Mouse (Mus musculus): ENCODE results near the gene Son. TPM values are rescaled to one million over a fixed set of nuclear protein-coding genes. Genes with fewer than 3 reads are reported as not detected.

Son gene
- polyA plus RNA-seq, 1 experiment from 2014 or later: 39.0 TPM

- Histone ChIP-seq H3K9ac (ENCODE audit: low read depth, low read length) (no peak overlapping the region), H3K9me3 (replicated peaks; ENCODE audit: control insufficient read depth, low read length) (peaks cover 3% of the 10 kb centered on the region; the same call in 1 of the 2 replicates), H3K27ac (ENCODE audit: low read length) (no peak overlapping the region), H3K4me3 (ENCODE audit: low read depth, low read length) (no peak overlapping the region), H3K4me2 (ENCODE audit: low read depth, low read length) (no peak overlapping the region), H3K4me1 (ENCODE audit: control insufficient read depth, low read depth, low read length) (no peaks in the 10 kb centered on the region; the same call in 1 of the 2 replicates), H3K36me3 (ENCODE audit: control insufficient read depth, insufficient read depth) (peaks cover 96% of the 10 kb centered on the region), H3K27me3 (ENCODE audit: control insufficient read depth, insufficient read depth, low read depth, low read length) (no peaks in the 10 kb centered on the region)
- 97% methylated on average over 20 of the region's 20 CpGs for WGBS (ENCODE audit: insufficient replicate concordance)
- no peak for ATAC-seq (ENCODE audit: low read depth)
These were observed 12.5 kb downstream of the Son start for GRCm38 (mm10) chr16:91659798-91660197.

DNA sequence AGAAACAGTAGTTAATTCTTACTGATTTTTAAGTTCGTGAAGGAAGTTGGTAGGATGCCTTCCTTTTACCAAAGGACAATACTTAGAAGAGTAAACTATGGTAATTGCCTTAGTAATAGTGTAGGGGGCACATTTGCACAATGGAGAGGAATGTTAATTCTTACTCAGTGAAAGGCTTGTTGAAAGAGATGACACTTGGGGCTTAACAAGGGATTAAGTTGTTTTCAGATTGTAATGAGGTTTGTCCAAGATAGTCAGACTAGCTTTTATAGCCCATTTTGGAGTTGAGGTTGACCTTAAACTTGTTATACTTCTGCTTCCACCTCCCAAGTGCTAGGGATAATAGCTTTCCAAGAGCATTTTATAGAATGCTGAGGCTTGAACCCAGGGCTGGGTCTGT is 14.1 kb downstream of the Son start:
- Histone ChIP-seq H3K9me3 (replicated peaks; ENCODE audit: control insufficient read depth, low read length) (peaks cover 3% of the 10 kb centered on the region; the same call in 1 of the 2 replicates), H3K27me3 (ENCODE audit: control insufficient read depth, insufficient read depth, low read depth, low read length) (no peaks in the 10 kb centered on the region), H3K27ac (ENCODE audit: low read length) (no peak overlapping the region), H3K9ac (ENCODE audit: low read depth, low read length) (no peak overlapping the region), H3K36me3 (ENCODE audit: control insufficient read depth, insufficient read depth) (peaks cover 96% of the 10 kb centered on the region), H3K4me2 (ENCODE audit: low read depth, low read length) (no peak overlapping the region), H3K4me3 (ENCODE audit: low read depth, low read length) (no peak overlapping the region), H3K4me1 (ENCODE audit: control insufficient read depth, low read depth, low read length) (no peaks in the 10 kb centered on the region; the same call in 1 of the 2 replicates)
- ATAC-seq (ENCODE audit: low read depth): no peak
- WGBS (ENCODE audit: insufficient replicate concordance): 77% methylated on average over 1 of the region's 1 CpGs

DNA sequence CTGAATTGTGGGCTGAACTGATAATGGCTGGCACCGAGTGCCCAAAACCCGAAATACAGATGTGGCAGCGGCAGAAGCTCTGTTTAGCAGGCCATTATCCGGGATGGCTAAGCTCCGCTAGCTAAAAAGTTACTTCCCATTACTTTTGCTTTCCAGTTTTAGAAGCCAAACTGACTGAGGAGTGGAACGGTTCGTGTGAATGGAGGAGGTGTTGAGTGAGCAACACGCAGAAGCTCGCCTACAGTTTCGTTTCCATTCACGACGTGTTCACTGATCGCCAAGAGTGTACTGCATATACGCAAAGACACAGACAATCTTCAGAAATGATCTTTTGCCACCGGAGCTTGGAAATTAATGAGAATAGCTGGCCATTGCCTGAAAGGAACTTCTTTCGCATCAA is 15.0 kb downstream of the Son start:
- Histone ChIP-seq H3K4me3 (ENCODE audit: low read depth, low read length) (no peak overlapping the region), H3K9me3 (replicated peaks; ENCODE audit: control insufficient read depth, low read length) (peaks cover 3% of the 10 kb centered on the region; the same call in 1 of the 2 replicates), H3K4me2 (ENCODE audit: low read depth, low read length) (no peak overlapping the region), H3K4me1 (ENCODE audit: control insufficient read depth, low read depth, low read length) (no peaks in the 10 kb centered on the region; the same call in 1 of the 2 replicates), H3K27me3 (ENCODE audit: control insufficient read depth, insufficient read depth, low read depth, low read length) (no peaks in the 10 kb centered on the region), H3K36me3 (ENCODE audit: control insufficient read depth, insufficient read depth) (peaks cover 96% of the 10 kb centered on the region), H3K27ac (ENCODE audit: low read length) (no peak overlapping the region), H3K9ac (ENCODE audit: low read depth, low read length) (no peak overlapping the region)
- no peak for ATAC-seq (ENCODE audit: low read depth)
- WGBS (ENCODE audit: insufficient replicate concordance): 91% methylated on average over 16 of the region's 16 CpGs

GRCm38 (mm10) chr16:91663795-91664194 is 16.5 kb downstream of the Son start:
- Histone ChIP-seq H3K9me3 (replicated peaks; ENCODE audit: control insufficient read depth, low read length) (peaks cover 3% of the 10 kb centered on the region; the same call in 1 of the 2 replicates), H3K9ac (ENCODE audit: low read depth, low read length) (no peak overlapping the region), H3K4me1 (ENCODE audit: control insufficient read depth, low read depth, low read length) (no peaks in the 10 kb centered on the region; the same call in 1 of the 2 replicates), H3K27ac (ENCODE audit: low read length) (no peak overlapping the region), H3K27me3 (ENCODE audit: control insufficient read depth, insufficient read depth, low read depth, low read length) (no peaks in the 10 kb centered on the region), H3K4me3 (ENCODE audit: low read depth, low read length) (no peak overlapping the region), H3K4me2 (ENCODE audit: low read depth, low read length) (no peak overlapping the region), H3K36me3 (ENCODE audit: control insufficient read depth, insufficient read depth) (peaks cover 87% of the 10 kb centered on the region)
- no peak for ATAC-seq (ENCODE audit: low read depth)
- WGBS (ENCODE audit: insufficient replicate concordance): 94% methylated on average over 3 of the region's 3 CpGs

DNA sequence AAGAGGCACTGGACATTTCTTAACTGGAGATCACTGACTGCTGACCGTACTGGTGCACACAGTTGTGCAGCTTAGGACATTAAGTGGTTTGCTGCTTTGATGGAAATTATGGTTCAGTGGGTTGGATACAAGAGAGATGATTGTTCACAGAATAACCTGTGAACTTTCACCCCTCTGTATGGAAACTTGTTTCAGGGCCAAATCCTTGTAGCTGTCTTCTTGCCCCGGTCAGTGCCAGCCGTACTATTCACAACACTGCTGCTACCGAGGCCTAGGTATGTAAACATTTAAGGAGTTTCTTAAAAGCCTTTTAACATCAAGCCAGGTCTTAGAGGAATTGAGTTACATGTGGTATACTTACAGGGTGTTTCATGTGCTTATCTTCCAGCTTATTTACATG is 27.2 kb downstream of the Son start:
- no peaks in the 10 kb centered on the region for H3K27me3 ChIP-seq (ENCODE audit: control insufficient read depth, insufficient read depth, low read depth, low read length)
- H3K27ac ChIP-seq (ENCODE audit: low read length): no peak overlapping the region
- ATAC-seq (ENCODE audit: low read depth): no peak
- no peaks in the 10 kb centered on the region for H3K9me3 ChIP-seq (replicated peaks; ENCODE audit: control insufficient read depth, low read length)
- 87% methylated on average over 4 of the region's 4 CpGs for WGBS (ENCODE audit: insufficient replicate concordance)
- no peak overlapping the region for H3K4me2 ChIP-seq (ENCODE audit: low read depth, low read length)
- no peak overlapping the region for H3K4me3 ChIP-seq (ENCODE audit: low read depth, low read length)
- no peak overlapping the region for H3K9ac ChIP-seq (ENCODE audit: low read depth, low read length)
- H3K36me3 ChIP-seq (ENCODE audit: control insufficient read depth, insufficient read depth): peaks cover 83% of the 10 kb centered on the region
- H3K4me1 ChIP-seq (ENCODE audit: control insufficient read depth, low read depth, low read length): no peaks in the 10 kb centered on the region

DNA sequence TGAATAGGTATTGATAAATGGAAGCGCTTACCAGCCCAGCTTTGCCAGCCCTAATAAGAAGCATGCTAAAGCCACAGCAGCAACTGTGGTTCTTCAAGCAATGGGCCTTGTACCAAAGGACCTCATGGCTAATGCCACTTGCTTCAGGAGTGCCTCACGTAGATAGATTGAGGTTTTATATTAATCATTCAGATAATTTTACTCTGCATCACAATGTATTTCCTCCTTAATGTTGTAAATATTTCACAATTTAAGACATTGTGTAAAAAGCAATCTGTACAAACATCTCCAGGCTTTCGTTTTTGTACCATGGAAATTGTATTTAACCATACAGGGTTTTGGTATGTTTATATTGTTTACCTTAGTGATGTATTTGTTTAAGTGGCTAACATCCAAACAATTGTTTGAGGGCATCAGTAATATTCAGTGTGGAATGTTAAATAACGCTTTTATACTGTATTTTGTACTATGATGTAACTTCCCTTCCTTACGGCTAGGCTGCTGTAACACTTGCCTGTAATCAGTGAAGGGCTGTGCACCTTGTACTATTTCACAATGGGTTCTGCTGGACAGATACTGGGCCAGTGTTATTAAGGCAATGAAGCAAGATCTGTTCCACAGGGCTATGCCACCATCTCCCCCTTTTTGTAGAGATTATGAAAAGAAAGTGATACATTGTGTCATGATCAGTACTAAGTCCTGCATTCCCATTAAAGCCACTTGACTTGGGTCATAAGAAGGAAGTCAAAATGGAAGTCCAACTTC is 31.0 kb downstream of the Son start:
- 73% methylated on average over 5 of the region's 5 CpGs for WGBS (ENCODE audit: insufficient replicate concordance)
- H3K4me1 ChIP-seq (ENCODE audit: control insufficient read depth, low read depth, low read length): no peaks in the 10 kb centered on the region
- H3K9ac ChIP-seq (ENCODE audit: low read depth, low read length): no peak overlapping the region
- H3K36me3 ChIP-seq (ENCODE audit: control insufficient read depth, insufficient read depth): peaks cover 82% of the 10 kb centered on the region
- no peak overlapping the region for H3K4me3 ChIP-seq (ENCODE audit: low read depth, low read length)
- peak; percentile 94 for ATAC-seq (ENCODE audit: low read depth)
- no peak overlapping the region for H3K4me2 ChIP-seq (ENCODE audit: low read depth, low read length)
- no peaks in the 10 kb centered on the region for H3K9me3 ChIP-seq (replicated peaks; ENCODE audit: control insufficient read depth, low read length)
- H3K27me3 ChIP-seq (ENCODE audit: control insufficient read depth, insufficient read depth, low read depth, low read length): no peaks in the 10 kb centered on the region
- no peak overlapping the region; the same call in 1 of the 2 replicates for H3K27ac ChIP-seq (ENCODE audit: low read length)

GRCm38 (mm10) chr16:91680656-91681055 is 33.4 kb downstream of the Son start:
- no peak overlapping the region for H3K4me3 ChIP-seq (ENCODE audit: low read depth, low read length)
- H3K36me3 ChIP-seq (ENCODE audit: control insufficient read depth, insufficient read depth): peaks cover 86% of the 10 kb centered on the region
- no peak overlapping the region for H3K4me2 ChIP-seq (ENCODE audit: low read depth, low read length)
- H3K4me1 ChIP-seq (ENCODE audit: control insufficient read depth, low read depth, low read length): peaks cover 2% of the 10 kb centered on the region
- H3K27ac ChIP-seq (ENCODE audit: low read length): no peak overlapping the region
- H3K9ac ChIP-seq (ENCODE audit: low read depth, low read length): no peak overlapping the region
- no peaks in the 10 kb centered on the region for H3K9me3 ChIP-seq (replicated peaks; ENCODE audit: control insufficient read depth, low read length)
- no peaks in the 10 kb centered on the region for H3K27me3 ChIP-seq (ENCODE audit: control insufficient read depth, insufficient read depth, low read depth, low read length)
- WGBS (ENCODE audit: insufficient replicate concordance): 70% methylated on average over 5 of the region's 5 CpGs
- ATAC-seq (ENCODE audit: low read depth): no peak

DNA sequence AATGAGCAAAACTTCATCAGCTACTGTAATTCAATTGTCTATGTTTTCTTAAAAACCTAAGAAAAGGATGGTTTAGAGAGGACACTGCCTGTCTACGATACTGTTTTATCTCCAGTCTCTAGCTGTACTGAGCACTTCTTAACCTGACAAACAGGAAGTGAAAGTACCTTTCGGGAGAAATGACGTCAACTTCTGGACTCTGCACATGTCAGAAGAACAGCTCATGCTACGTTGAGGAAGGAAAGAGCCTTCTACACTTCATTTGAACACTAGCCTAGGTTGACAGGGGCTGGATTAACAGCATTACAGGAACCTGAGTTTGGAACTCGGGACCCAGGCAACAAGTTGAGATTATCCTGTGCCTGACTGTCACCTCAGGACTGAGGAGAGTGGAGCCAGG is 38.2 kb downstream of the Son start:
- Histone ChIP-seq H3K27ac (ENCODE audit: low read length) (no peak overlapping the region), H3K27me3 (ENCODE audit: control insufficient read depth, insufficient read depth, low read depth, low read length) (no peaks in the 10 kb centered on the region), H3K4me2 (ENCODE audit: low read depth, low read length) (peak overlapping the region; percentile 18), H3K9me3 (replicated peaks; ENCODE audit: control insufficient read depth, low read length) (no peaks in the 10 kb centered on the region), H3K4me3 (ENCODE audit: low read depth, low read length) (no peak overlapping the region), H3K4me1 (ENCODE audit: control insufficient read depth, low read depth, low read length) (peaks cover 31% of the 10 kb centered on the region), H3K9ac (ENCODE audit: low read depth, low read length) (no peak overlapping the region), H3K36me3 (ENCODE audit: control insufficient read depth, insufficient read depth) (peaks cover 51% of the 10 kb centered on the region)
- no peak for ATAC-seq (ENCODE audit: low read depth)
- 38% methylated on average over 5 of the region's 5 CpGs for WGBS (ENCODE audit: insufficient replicate concordance)

- 78% methylated on average over 5 of the region's 5 CpGs for WGBS (ENCODE audit: insufficient replicate concordance)
- Histone ChIP-seq H3K9ac (ENCODE audit: low read depth, low read length) (no peak overlapping the region), H3K4me2 (ENCODE audit: low read depth, low read length) (peak overlapping the region; percentile 95; the same call in 1 of the 2 replicates), H3K36me3 (ENCODE audit: control insufficient read depth, insufficient read depth) (peaks cover 43% of the 10 kb centered on the region), H3K27ac (ENCODE audit: low read length) (no peak overlapping the region), H3K9me3 (replicated peaks; ENCODE audit: control insufficient read depth, low read length) (no peaks in the 10 kb centered on the region), H3K27me3 (ENCODE audit: control insufficient read depth, insufficient read depth, low read depth, low read length) (no peaks in the 10 kb centered on the region), H3K4me3 (ENCODE audit: low read depth, low read length) (no peak overlapping the region), H3K4me1 (ENCODE audit: control insufficient read depth, low read depth, low read length) (peaks cover 33% of the 10 kb centered on the region)
- ATAC-seq (ENCODE audit: low read depth): no peak
These were observed 39.1 kb downstream of the Son start for GRCm38 (mm10) chr16:91686369-91686768.
